Comparison of ENCODE assay signal across 27 mouse cellular contexts in genomic region chr1:60137346-60137745, GRCm38 (mm10).
"Had no signal": no experiment of that assay in that cellular context is flagged by ENCODE, and none has a peak within 500 bp of the region (broad histone marks: within the 10 kb centered on the region; RNA-seq: fewer than 3 reads in every experiment).

No protein-coding gene starts in this region.

- H3K9ac ChIP-seq: heart, embryonic 12.5 days; hindbrain, embryonic 12.5 days; hindbrain, embryonic 14.5 days; intestine, embryonic 15.5 days; kidney, embryonic 15.5 days; limb, embryonic 12.5 days; liver, embryonic 13.5 days had no signal

- H3K27ac ChIP-seq: gastrocnemius, adult 2 months; heart, embryonic 10.5 days; hindbrain, embryonic 10.5 days; hindbrain, embryonic 12.5 days; hindbrain, embryonic 14.5 days; intestine, embryonic 15.5 days; kidney, embryonic 15.5 days; layer of hippocampus, adult 2 months; left cerebral cortex, adult 2 months; limb, embryonic 10.5 days; limb, embryonic 12.5 days; liver, embryonic 13.5 days had no signal

- H3K9me3 ChIP-seq: heart, embryonic 10.5 days; heart, embryonic 12.5 days; hindbrain, embryonic 10.5 days; hindbrain, embryonic 12.5 days; intestine, embryonic 15.5 days; kidney, embryonic 15.5 days; limb, embryonic 10.5 days; limb, embryonic 12.5 days; liver, embryonic 13.5 days had no signal

- H3K36me3 ChIP-seq: intestine, embryonic 15.5 days; liver, embryonic 13.5 days had no signal

- H3K4me1 ChIP-seq: heart, embryonic 10.5 days; heart, embryonic 12.5 days; hindbrain, embryonic 10.5 days; hindbrain, embryonic 12.5 days; intestine, embryonic 15.5 days; kidney, embryonic 15.5 days; limb, embryonic 10.5 days; limb, embryonic 12.5 days; liver, embryonic 13.5 days had no signal

- DNase-seq: gastrocnemius, adult 2 months; gastrocnemius, postnatal 10 days; gastrocnemius, postnatal 25 days; heart, adult 18-20 months; heart, postnatal 10 days; heart, postnatal 4 days; kidney, adult 18-20 months; kidney, adult 8-10 months; kidney, postnatal 10 days; kidney, postnatal 25 days; liver; liver, embryonic 13.5 days had no signal

- H3K4me3 ChIP-seq: gastrocnemius, adult 2 months; heart, embryonic 10.5 days; heart, embryonic 12.5 days; hindbrain, embryonic 10.5 days; hindbrain, embryonic 12.5 days; intestine, embryonic 15.5 days; kidney, embryonic 15.5 days; layer of hippocampus, adult 2 months; left cerebral cortex, adult 2 months; limb, embryonic 10.5 days; limb, embryonic 12.5 days; liver, embryonic 13.5 days had no signal

- H3K27me3 ChIP-seq: heart, embryonic 12.5 days; hindbrain, embryonic 12.5 days; intestine, embryonic 15.5 days; kidney, embryonic 15.5 days; limb, embryonic 12.5 days; liver, embryonic 13.5 days had no signal

- H3K4me2 ChIP-seq: heart, embryonic 12.5 days; hindbrain, embryonic 12.5 days; hindbrain, embryonic 14.5 days; intestine, embryonic 15.5 days; kidney, embryonic 15.5 days; limb, embryonic 12.5 days; liver, embryonic 11.5 days; liver, embryonic 13.5 days had no signal

- ATAC-seq: hindbrain, embryonic 16.5 days; inflammation-experienced regulatory T-cells, adult 6 months; intestine, embryonic 15.5 days; intestine, postnatal 0 days had no signal
